Mouse (Mus musculus): ENCODE data around the gene Slc2a12. TPM values are rescaled to one million over a fixed set of nuclear protein-coding genes. Genes with fewer than 3 reads are reported as not detected.

Gene Slc2a12
- 1 to 10 TPM; 3.3 to 6.0 TPM for total RNA-seq (2021)
- long read RNA-seq, full-length matches to known transcripts, result 10 of 14 reads
- long read RNA-seq, partial matches to known transcripts, result 1 of 14 reads
- long read RNA-seq, other reads (novel, unspliced or antisense), result 3 of 14 reads

DNA sequence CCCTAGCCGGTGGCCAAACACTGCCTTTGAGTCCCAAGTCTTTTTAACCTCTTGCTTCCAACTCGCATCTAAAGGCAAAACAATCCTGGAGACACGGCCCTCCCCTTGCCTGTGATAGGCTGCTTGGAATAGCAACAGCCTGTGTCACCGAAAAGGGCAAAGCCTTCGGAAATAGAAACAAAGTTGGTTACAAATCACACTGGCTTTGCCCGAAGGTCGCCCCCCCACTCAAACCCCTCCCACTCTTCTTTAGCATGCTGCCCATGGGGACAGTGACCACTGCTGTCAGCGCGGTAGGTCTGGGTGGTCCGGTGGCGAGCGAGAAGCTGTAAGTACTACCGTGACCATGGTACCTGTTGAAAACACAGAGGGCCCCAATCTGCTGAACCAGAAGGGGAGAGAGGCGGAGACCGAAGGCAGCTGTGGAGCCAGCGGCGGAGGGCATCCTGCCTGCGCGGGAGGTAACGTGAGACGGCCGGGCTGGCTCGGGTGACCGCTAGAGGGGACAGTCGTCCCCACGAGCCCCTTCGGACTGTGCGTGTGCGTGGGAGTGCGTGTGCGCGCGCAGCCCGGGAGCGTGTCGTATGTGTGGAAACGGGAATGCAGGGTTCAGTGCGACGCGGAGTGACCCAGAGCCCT lies at the start of gene Slc2a12:
TSS of gene Slc2a12 (plus strand) at position 159 of the 639 bp plus-strand sequence.
- peak; percentile 31 to 74 for DNase-seq (ENCODE audit: low spot score in 2 of 2)

DNA sequence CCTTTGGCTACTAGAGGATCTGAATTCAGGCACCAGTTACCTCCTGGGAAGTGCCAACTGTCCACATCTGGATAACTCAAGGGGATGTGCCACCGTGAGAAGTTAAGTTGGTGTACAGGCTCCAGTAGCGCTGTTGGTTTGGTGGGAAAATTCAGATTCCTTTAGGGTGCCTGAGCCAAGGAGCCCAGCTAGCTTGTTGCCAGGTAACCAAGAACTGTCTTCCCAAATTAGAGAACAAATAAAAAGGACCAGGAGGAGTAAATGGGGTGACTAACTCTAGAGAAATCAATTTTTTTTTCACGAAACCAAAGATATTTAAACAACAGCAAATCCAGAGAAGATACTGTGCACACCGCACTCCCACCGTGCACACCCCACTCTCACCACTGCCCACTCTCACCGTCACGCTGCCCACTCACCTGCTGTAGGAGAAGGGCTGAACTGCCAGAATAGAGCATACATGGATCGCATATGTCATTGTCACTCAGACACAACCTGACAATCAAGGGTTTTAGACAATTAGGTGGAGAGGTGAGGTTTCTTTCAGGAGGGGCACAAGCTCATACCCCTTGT lies 45.8 kb upstream of the Slc2a12 start:
- DNase-seq (ENCODE audit: low spot score in 2 of 2), result peak in 1 of 2 experiments; percentile 15

DNA sequence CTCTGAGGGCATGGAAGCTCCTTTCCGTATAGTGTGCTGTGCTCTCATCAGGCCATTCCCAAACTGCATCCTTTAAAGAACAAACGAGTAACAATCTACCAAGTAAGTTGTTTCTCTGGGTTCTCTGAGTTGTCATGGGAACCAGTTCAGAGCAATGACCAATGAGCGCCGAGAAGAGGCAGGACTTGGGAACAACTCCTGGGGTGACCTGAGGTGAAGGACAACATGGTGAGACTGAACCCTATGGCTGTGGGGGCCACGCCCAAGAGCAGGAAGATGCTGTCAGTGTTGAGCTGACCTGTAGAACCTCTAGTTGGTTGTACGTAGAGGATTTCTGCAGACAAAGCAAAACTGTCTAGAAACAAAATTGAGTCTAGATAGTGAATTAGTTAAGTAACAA lies 43.8 kb upstream of the Slc2a12 start:
- DNase-seq (ENCODE audit: low spot score in 2 of 2), result no peak

DNA sequence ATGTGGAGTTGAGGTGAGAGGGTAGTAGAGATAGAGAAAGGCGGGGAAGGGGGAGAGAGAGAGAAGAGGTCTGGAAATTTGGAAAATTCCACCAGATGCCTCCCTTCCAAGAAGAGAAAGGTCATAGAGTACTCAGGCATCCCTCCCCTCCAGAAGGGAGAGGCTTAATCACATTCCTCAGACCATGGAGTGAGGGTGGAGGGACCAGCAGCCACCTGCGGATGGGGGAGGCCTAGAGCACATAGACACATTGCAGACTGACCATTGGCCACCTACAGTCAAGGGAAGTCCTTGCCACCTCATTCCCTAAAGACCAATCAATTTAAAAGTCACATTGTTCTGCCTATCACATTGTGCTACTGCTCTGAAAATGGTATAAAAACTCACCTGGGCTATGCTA lies 40.0 kb upstream of the Slc2a12 start:
- DNase-seq (ENCODE audit: low spot score in 2 of 2), result no peak

DNA sequence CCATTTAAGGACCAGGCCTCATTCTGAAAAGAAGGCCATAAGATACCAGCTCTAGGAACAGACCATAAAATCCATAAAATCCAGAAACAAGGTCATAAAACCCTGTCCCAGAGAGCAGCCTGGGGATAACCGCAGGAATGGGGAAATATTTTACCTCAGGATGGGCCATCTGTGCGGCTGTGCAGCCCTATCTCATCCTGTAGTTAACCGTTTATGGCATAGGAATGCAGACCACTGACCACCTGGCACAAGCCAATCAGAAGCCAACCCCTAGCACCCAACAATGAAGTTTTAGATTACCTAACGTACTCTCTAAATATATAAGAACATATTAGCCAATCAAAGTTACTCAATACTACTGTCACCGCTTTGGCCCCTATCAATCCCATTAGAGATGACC lies 36.5 kb upstream of the Slc2a12 start:
- no peak for DNase-seq (ENCODE audit: low spot score in 2 of 2)

DNA sequence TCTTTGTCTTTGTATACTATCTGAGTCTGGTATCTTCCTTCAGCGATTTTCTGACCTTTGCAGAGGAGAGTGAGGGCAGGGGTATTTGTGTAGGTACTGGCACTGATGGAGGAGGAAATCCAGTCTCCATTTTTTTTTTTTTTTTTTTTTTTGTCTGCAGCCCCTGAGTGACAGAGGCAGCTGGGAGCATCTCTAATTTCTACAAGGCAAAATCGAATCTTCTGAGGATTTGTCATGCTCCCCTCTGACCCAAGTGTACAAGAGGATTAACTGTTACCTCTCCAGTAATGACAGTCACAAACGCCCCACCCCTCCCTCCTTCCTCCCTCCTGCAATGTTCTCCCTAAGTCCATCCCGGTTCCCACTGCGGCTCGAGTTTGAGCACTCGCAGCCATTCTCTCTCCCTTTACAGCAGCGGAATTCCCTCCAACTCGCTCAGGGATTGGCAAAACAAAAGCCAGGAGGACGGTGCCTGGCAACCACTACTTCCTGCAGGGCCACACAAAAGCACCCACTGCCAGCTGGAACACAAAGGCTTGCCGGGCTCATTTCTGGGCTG lies 35.9 kb upstream of the Slc2a12 start:
- peak; percentile 56 to 66 for DNase-seq (ENCODE audit: low spot score in 2 of 2)

DNA sequence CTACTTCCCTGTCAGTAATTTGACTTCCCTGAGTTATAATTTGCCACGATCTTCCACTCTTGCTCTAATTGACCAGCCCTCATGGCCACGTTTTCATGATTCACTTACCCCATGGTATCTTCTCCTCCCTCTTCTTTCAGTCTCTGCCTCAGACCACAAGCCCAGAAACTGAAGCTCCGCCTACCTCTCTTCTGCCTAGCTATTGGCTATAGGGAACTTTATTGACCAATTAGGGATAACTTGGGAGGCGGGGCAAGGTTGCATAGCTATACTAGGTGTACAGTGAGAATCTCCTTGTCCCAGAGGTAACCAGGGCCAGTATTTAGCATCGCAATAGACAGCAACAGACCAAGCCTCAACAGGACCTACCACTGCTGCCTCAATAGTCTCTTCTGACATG lies 31.5 kb upstream of the Slc2a12 start:
- DNase-seq (ENCODE audit: low spot score in 2 of 2), result no peak

DNA sequence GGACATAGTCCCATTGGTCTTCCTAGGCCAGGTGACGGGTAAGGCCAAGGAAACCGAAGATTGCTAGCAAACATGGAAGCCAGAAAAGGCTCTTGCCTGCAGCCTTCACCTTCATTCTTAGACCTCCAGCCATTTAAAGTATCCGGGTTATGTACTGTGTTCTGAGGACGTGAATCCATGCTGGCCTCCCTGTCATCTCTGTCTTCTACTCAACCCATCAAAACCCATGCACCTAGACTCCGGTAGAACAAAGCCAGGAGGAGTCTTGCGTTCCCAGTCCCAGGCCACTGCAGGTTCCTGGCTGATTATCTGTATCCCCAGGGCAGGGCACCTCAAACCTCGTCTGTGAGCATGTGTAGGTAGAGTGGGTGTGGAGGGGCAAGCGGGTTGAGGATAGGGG lies 30.3 kb upstream of the Slc2a12 start:
- DNase-seq (ENCODE audit: low spot score in 2 of 2), result no peak

DNA sequence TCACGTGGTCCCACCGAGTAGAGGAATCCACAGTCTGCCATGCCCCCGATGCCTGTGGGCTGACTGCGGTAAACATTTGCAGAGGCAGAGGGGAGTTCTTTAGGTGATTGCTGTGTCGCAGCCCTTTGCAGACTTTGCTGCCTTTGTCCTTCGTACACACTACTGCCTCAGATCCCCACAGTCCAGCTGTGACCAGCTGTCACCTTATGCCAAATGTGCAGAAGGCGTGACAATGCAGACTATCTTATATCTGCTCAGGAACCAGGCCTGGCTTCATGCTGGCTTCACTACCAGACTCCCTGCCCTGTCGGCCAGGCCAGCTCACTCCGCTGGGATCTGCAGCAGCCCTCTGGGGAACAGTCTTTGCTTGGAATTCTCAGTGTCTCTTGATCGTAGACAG lies 29.5 kb upstream of the Slc2a12 start:
- no peak for DNase-seq (ENCODE audit: low spot score in 2 of 2)

DNA sequence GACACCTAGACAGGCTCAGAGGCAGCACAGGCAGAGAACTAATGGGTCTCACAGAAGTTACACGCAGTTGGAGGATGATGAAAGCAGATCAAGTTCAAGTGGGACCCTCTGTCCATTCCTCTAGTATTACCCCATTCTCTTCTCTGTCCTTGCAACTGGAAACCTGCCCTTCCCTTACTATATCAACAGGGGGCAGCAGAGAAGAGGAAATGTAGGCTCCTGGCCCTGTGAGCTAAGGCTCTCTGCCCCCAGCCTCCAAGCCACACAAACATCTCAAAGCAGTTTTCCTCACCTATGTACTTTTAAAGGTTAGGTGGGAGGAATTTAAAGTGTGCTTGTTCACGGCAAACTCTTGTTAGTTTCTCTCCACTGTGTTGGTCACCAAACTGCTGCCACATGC lies 26.0 kb upstream of the Slc2a12 start:
- peak; percentile 19 to 67 for DNase-seq (ENCODE audit: low spot score in 2 of 2)

DNA sequence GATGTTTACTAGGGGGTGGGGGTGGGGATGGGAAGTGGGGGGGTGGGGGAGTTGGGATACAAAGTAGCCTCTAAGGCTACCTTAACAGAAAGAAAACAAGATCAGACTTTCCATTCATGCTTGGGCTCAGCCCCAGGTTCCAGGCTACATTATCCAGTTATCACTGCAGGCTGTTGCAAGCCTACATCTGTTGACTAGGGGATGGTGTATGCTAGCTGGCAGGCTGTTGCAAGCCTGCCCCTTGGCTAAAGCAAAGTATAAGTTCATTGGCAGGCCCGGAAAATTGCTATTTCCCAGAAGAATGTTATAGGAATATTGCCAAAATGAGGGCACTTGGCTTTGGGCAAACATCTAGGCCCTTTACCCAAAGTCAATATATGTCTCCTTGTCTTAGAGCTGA lies 16.0 kb upstream of the Slc2a12 start:
- DNase-seq (ENCODE audit: low spot score in 2 of 2), result no peak

DNA sequence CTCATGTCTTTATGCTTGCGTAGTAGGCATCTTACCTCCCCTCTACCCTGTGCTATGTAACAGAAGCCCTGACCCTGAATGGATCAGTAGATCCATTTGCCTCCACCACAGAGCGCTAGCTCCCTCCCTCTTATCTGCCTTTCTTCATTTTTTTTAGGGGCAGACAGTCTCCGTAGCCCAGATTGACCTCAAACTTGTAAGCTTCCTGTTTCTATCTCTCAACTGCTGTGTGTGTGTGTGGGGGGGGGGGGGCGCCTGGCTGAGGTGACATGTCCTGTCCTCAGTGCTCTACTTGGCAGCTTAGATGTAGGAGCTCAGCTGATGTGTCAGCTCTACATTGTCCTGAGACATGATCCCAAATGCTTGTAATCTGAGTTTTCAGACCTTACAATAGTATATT lies 13.7 kb upstream of the Slc2a12 start:
- no peak for DNase-seq (ENCODE audit: low spot score in 2 of 2)

DNA sequence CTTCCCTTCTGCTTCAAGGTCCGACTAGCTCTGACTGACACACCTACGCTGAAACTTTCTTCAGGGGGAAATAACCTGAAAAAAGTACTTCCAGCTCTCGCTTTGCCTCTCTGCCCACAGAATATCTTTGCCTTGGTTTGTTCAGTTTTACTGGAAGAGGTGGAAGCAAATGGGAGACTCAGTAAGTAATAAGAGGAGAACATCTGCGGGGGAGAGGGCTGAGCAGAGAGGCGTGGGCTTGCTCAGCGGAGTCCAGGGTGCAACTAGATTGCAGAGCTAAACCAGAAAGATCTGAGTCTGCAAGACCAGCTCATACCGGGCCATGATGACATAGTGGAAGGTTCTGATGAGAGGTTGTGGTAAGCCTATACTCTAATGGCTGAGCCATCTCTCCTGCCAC lies 13.3 kb upstream of the Slc2a12 start:
- no peak for DNase-seq (ENCODE audit: low spot score in 2 of 2)

DNA sequence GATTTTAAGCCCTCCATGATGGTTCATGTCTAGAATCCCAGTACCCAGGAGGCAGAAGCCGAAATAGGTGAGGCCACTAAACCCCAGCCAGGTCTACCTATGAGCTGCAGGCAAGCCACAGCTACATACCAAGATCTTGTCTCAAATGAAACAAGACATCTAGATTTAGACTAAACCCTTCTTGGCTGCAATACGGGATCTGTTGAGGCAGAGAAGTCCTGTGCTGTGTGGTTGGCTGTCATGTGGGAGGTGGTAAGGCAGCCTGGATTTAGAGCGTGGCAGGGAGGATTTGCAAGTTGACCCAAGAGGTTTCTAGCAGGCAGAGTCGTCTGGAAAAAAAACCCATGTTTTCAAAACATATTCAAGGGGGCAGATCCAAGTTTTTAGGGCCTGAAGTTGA lies 12.9 kb upstream of the Slc2a12 start:
- DNase-seq (ENCODE audit: low spot score in 2 of 2), result no peak

DNA sequence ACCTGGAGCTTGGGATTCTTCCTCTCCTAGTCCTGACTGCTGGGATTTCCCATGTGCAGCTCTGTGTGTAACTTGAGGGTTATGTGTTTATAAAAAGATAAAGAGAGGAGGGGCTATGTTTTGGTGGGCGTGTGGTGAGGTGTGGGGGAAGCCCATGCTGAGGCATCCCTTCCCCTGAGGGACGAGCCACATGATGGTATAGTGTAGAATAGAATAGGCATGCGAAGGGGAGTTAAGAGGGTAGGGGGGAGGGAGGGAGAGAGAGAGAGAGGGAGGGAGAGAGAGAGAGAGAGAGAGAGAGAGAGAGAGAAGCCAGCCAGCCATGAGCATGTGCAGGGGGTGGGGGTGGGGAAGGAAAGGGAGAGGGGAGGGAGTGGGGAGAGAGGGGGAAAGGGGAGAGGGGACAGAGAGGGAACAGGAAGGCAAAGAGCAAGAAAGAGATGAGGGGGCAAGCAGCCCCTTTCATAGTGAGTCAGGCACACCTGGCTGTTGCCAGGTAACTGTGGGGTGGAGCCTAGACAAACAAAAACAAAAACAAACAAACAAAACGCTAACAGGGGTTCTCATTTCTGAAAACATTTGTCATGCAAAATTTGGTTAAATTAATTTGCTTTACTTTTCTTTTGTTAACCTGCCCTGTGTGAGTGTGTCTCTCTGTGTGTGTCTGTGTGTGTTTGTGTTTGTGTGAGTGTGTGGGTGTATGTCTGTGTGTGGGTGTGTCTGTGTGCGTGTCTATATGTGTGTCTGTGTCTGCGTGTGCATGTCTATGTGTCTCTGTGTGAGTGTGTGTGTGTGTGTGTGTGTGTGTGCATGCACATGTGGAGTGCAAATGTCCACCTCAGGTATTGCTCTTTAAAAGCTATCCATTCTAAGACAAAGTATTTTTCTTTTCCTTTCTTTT lies 11.2 kb upstream of the Slc2a12 start:
- no peak for DNase-seq (ENCODE audit: low spot score in 2 of 2)

DNA sequence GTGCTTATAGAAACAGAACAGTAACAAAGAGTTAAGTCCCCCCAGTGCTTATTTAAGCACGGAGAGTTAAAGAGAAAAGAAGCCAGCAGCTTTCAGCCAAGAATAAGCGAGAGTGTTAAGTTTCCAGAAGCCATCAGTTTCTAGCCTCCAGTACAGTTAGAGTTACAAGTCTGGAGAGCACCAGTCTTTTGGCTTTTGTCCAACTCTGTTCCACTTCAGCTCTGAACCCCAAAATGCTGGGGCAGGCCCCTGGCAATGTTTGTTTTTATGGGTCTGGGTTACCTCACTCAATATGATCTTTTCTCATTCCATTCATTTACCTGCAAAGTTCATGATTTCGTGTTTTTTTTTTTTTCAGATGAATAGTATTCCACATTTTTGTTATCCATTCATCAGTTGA lies 7.6 kb upstream of the Slc2a12 start:
- DNase-seq (ENCODE audit: low spot score in 2 of 2), result no peak

DNA sequence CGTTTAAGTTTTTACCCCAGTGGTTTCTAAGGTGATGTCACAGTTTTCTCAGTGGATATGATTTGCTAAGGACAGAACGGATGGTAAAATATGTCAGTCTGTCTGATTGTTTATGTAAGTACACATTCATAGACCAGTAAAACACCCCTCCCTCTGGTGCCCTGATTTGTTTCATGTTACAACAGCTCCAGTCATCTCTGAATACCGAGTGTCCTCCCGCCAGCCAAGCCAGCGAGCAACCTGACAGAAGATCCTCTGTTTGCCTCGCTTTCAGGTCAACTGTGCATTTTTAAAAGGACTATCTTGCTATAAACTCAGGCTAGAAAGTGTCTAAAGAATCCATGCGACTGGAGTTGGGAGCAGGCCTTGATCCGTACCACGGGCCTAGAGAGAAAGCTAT lies 640 bp upstream of the Slc2a12 start:
- DNase-seq (ENCODE audit: low spot score in 2 of 2), result no peak

DNA sequence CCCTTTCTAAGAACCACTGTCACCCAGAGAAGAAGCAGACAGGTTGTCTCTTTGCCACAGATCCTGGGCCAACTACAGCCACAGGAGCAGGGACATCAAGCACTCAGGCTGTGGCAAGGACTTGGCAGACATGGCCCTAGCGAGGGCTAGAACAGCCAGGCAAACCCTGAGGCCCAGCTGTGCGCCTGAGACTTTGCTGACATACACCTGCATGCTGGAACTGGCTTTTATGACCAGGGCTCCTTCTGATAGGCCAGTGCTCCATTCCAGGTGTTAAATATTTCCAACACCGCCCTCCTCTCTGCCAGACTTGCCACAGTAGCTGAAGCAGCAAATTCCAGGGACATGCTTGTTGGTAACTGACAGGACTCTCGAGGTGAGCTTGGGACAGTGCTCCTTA lies 3.9 kb downstream of the Slc2a12 start:
- DNase-seq (ENCODE audit: low spot score in 2 of 2), result no peak

DNA sequence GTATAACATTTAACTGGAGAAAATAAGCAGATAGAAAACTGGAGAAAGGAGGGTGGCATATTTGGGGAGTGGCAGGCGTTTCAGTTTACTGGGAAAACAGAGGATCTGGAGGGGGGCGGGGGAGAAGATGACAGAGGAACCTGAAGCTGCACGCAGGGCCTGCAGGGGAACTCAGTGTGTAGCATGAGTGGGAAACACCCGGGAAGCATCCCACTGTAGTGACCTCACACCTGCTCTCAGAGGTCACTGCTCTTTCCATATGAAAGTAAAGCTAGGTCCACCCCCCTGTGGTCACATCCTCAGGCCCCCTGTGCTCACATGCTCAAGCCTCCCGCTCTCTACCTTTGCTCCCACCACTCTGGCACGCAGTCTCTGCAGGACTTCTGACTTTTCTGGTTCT lies 9.0 kb downstream of the Slc2a12 start:
- no peak for DNase-seq (ENCODE audit: low spot score in 2 of 2)

DNA sequence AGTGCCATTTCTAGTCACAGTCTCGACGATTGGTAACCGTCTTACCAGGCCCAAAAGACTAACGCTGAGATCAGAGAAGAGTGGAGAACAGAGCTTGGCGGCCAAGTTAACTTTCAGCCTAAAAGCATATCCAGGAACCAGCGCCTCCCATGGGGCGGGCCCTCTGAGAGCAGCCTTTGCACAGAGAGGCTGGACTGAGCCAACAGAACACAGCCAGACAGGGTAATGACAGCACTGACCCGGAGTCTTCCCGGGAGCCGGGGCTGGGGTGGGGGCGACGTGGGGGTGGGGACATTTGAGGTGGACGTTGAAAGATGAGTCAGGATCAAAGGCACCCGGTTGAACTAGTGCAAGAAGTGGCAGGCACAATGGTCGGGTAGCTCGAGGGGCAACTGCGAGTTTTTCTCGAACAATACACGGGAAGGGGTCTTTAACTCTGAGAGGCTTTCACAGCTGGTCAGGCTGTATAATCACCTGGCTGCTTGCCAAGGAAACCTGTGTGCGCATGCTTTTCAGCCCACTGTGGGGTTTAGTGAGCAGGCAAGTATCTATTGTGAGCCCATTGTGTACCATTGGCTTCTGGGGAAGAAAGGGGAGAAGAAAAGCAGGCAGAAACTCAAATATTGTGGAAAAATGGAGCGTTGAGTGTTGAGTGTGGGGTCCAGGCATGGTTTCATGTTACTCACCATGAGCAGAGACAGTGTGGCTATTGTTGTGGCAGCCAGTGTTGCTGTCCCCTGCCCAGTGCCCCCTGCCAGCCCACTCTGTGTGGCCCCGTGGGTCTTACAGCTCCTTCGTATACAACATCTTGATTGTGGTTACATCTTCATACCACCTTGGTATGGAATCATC lies 13.9 kb downstream of the Slc2a12 start:
- no peak for DNase-seq (ENCODE audit: low spot score in 2 of 2)

DNA sequence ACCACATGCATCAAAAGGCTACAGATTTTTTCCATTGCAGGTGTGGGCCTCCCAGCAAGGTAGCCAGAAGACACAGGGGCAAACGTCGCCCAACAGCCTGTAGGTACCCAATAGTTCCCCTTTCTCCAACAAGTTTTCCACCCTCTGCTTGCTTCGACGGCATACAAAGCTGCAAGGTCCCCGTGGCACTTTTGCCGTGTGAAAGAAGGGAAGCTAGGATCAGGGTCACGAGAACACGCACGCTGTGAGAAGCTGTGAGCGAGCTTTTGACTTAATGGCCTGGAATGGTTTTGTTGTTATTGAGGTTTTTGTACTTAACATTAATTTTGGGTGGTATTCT lies 14.5 kb downstream of the Slc2a12 start:
- no peak for DNase-seq (ENCODE audit: low spot score in 2 of 2)

All from layer of hippocampus, adult 18-20 months (tissue).